Mouse (Mus musculus): ENCODE data around the gene Tmem200a. TPM values are rescaled to one million over a fixed set of nuclear protein-coding genes. Genes with fewer than 3 reads are reported as not detected.

Tmem200a gene
- total RNA-seq (2012; rRNA removed) (not detected in 2 replicates), total RNA-seq (2014; rRNA removed) (not detected in 2 replicates), polyA plus RNA-seq (2012; ENCODE audit: insufficient read length, low read depth) (not detected in 2 replicates)

DNA sequence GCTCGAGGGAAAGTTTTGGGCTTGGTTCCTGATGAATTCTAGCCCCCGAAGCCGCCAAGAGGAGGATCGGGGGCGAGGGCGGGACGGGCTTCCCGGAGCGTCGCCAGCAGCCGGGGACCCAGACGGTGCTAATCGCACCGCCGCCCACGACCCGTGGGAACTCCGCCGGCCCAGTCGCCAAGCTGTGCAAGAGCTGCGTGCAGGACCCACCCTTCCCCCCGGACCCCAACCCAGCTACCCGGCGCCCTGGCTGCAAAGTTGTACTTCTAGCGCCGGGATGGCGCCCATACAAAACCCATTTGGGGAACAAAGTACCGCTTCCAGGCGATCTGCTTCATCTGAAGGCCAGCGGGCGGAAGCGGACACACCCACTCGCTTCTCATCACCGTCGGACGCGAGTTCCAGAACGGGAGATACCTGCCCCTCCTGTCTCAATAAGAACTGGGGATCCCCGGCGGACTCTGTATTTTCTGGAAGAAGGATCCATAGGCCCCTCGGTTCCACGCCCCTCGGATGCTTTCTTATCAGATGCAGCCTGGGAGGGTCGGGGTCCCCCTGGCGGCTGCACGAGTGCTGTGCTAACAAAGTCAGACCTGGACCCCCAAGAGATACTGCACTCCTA lies at the start of gene Tmem200a:
Gene Tmem200a, minus strand, starts transcription at position 532 of the 622 bp plus-strand sequence.
- Histone ChIP-seq H3K4me1 (ENCODE audit: control insufficient read depth in 1 of 2, insufficient read depth in 2 of 2) (no peaks in the 10 kb centered on the region), H3K9ac (ENCODE audit: insufficient read depth, low read depth) (no peak within 1 kb of the TSS), H3K27me3 (replicated peaks) (no peaks in the 10 kb centered on the region), H3K36me3 (replicated peaks in 1 of 2; ENCODE audit: control insufficient read depth in 1 of 2, insufficient read depth in 1 of 2, low read length in 1 of 2) (no peaks in the 10 kb centered on the region), H3K4me2 (ENCODE audit: insufficient read depth, low read depth, poor library complexity, severe bottlenecking) (no peak within 1 kb of the TSS), H3K79me2 (replicated peaks; ENCODE audit: control insufficient read depth, extremely low read depth, insufficient read depth, poor library complexity, severe bottlenecking) (no peaks in the 10 kb centered on the region), H3K27ac (ENCODE audit: insufficient read depth, low read depth) (no peak within 1 kb of the TSS), H3K4me3 (replicated peaks in 1 of 3; ENCODE audit: low read depth in 2 of 3, low read length in 2 of 3, poor library complexity in 1 of 3) (no peak within 1 kb of the TSS), H3K9me3 (replicated peaks; ENCODE audit: low read length) (no peaks in the 10 kb centered on the region)
- in situ Hi-C loops (cut with MboI; ENCODE audit: low pct_ligation_motif_present, low pct_unique_long_range_greater_than_20kb, low sequenced_read_pairs) (no loop called here), dilution Hi-C loops (cut with MboI; ENCODE audit: extremely low pct_ligation_motif_present, extremely low pct_unique_long_range_greater_than_20kb, low sequenced_read_pairs) (no loop called here)
- TF ChIP-seq EP300 (IDR thresholded peaks at IDR 0.05; ENCODE audit: low read length) (no peak), CHD1 (IDR thresholded peaks at IDR 0.05; ENCODE audit: low read depth, low read length) (no peak), HCFC1 (IDR thresholded peaks at IDR 0.05; ENCODE audit: low read depth, low read length) (no peak), USF2 (conservative IDR thresholded peaks at IDR 0.05; ENCODE audit: low read depth, low read length) (no peak), ZKSCAN1 (IDR thresholded peaks at IDR 0.05; ENCODE audit: borderline replicate concordance, low read depth, low read length) (no peak), ELF1 (IDR thresholded peaks at IDR 0.05; ENCODE audit: low read depth, low read length) (no peak), RCOR1 (conservative IDR thresholded peaks at IDR 0.05; ENCODE audit: low read depth, low read length) (no peak), MYC (IDR thresholded peaks at IDR 0.05; ENCODE audit: low read depth, low read length) (no peak), ZNF384 (IDR thresholded peaks at IDR 0.05; ENCODE audit: low read depth, low read length) (no peak)
- no peak for DNase-seq (ENCODE audit: extremely low read depth)

- no peaks in the 10 kb centered on the region for H3K4me1 ChIP-seq (ENCODE audit: control insufficient read depth in 1 of 2, insufficient read depth in 2 of 2)
- H3K4me3 ChIP-seq (replicated peaks in 1 of 3; ENCODE audit: low read depth in 2 of 3, low read length in 2 of 3, poor library complexity in 1 of 3), result no peak overlapping the region
- H3K79me2 ChIP-seq (replicated peaks; ENCODE audit: control insufficient read depth, extremely low read depth, insufficient read depth, poor library complexity, severe bottlenecking), result no peaks in the 10 kb centered on the region
- no peak for DNase-seq (ENCODE audit: extremely low read depth)
- H3K9ac ChIP-seq (ENCODE audit: insufficient read depth, low read depth), result no peak overlapping the region
- no peaks in the 10 kb centered on the region for H3K9me3 ChIP-seq (replicated peaks; ENCODE audit: low read length)
- no peak overlapping the region for H3K4me2 ChIP-seq (ENCODE audit: insufficient read depth, low read depth, poor library complexity, severe bottlenecking)
- no peaks in the 10 kb centered on the region for H3K36me3 ChIP-seq (replicated peaks in 1 of 2; ENCODE audit: control insufficient read depth in 1 of 2, insufficient read depth in 1 of 2, low read length in 1 of 2)
- in situ Hi-C loops (cut with MboI; ENCODE audit: low pct_ligation_motif_present, low pct_unique_long_range_greater_than_20kb, low sequenced_read_pairs) (no loop called here), dilution Hi-C loops (cut with MboI; ENCODE audit: extremely low pct_ligation_motif_present, extremely low pct_unique_long_range_greater_than_20kb, low sequenced_read_pairs) (no loop called here)
- no peak for TF ChIP-seq USF2 (conservative IDR thresholded peaks at IDR 0.05; ENCODE audit: low read depth, low read length)
- TF ChIP-seq CHD1 (IDR thresholded peaks at IDR 0.05; ENCODE audit: low read depth, low read length), result no peak
- no peak for TF ChIP-seq MAZ (IDR thresholded peaks at IDR 0.05; ENCODE audit: low read depth, low read length)
- TF ChIP-seq HCFC1 (IDR thresholded peaks at IDR 0.05; ENCODE audit: low read depth, low read length), result no peak
- no peak for TF ChIP-seq SIN3A (IDR thresholded peaks at IDR 0.05; ENCODE audit: low read length)
- TF ChIP-seq TBP (conservative IDR thresholded peaks at IDR 0.05; ENCODE audit: low read depth, low read length), result no peak
- no peak for TF ChIP-seq RAD21 (IDR thresholded peaks at IDR 0.05; ENCODE audit: low read depth, low read length)
- no peak overlapping the region for H3K27ac ChIP-seq (ENCODE audit: insufficient read depth, low read depth)
- no peaks in the 10 kb centered on the region for H3K27me3 ChIP-seq (replicated peaks)
Measured at GRCm38 (mm10) chr10:26119822-26120183, 41.0 kb upstream of the Tmem200a start.

Data from CH12.LX (cell line).